Mouse (Mus musculus) lung, postnatal 0 days (tissue): ENCODE measurements around the gene Notch4.

Experiments used
- CTCF ChIP-seq: IDR thresholded peaks from 2 replicates; pipeline ENCODE4 v1.5.1; 2016; ENCODE audit warnings: antibody characterized with exemption, mild to moderate bottlenecking
- EP300 ChIP-seq: IDR thresholded peaks from 2 replicates; pipeline ENCODE4 v1.6.1; 2016; ENCODE audit warnings: antibody characterized with exemption, mild to moderate bottlenecking, control low read depth

- TF ChIP-seq CTCF (no peak), EP300 (no peak)
Measured at GRCm38 (mm10) chr17:34586796-34587422, 22.8 kb downstream of the Notch4 start.
